ENCODE assay signal across 21 mouse cellular contexts in genomic region chr11:73094231-73094995, GRCm38 (mm10). TPM values are rescaled to one million over a fixed set of nuclear protein-coding genes. Genes with fewer than 3 reads are reported as not detected.
DNase-seq lines count a peak whose midpoint lies in the region; ATAC-seq and TF ChIP-seq lines count a peak whose summit lies in the region.
"Had no signal": no experiment of that assay in that cellular context is flagged by ENCODE, and none has a peak within 500 bp of the region (broad histone marks: within the 10 kb centered on the region; RNA-seq: fewer than 3 reads in every experiment).

No protein-coding gene starts in this region.

- peak; percentile 47 for ATAC-seq in megakaryocyte, adult 5-6 weeks (ENCODE audit: poor library complexity, severe bottlenecking)
- no peak; the same call in 1 of the 2 replicates for ATAC-seq in monocyte, adult 5-6 weeks (replicated peaks; ENCODE audit: insufficient number of reproducible peaks, low FRiP score, low TSS enrichment, poor library complexity, severe bottlenecking)
- ATAC-seq: midbrain, embryonic 13.5 days had no signal

- DNase-seq in spleen, adult 2 months (ENCODE audit: low read depth in 1 of 2, low spot score in 2 of 2): peak; percentile 5 to 7
- DNase-seq in spleen, postnatal 10 days (ENCODE audit: low spot score in 2 of 2): no peak
- DNase-seq in CD8-positive naive resting alpha-beta T cell, adult 2 months (ENCODE audit: low read depth in 2 of 2, low spot score in 2 of 2): peak; percentile 63 to 67
- DNase-seq in thymus, postnatal 25 days: peak; percentile 46
- no peak for DNase-seq in layer of hippocampus, postnatal 10 days (ENCODE audit: low spot score in 2 of 2)
- no peak for DNase-seq in kidney, adult 11 months
- DNase-seq: adrenal gland, postnatal 25 days; cerebellum, adult 18-20 months; gastrocnemius, postnatal 10 days; kidney, postnatal 36 days; lung, embryonic 14.5 days had no signal

- no peaks in the 10 kb centered on the region for H3K36me3 ChIP-seq in spleen, adult 2 months (ENCODE audit: control insufficient read depth, insufficient read depth, low read length)
- H3K36me3 ChIP-seq: forebrain, embryonic 12.5 days; G1E; hindbrain, embryonic 12.5 days; limb, embryonic 10.5 days; midbrain, embryonic 13.5 days had no signal

- no peaks in the 10 kb centered on the region; the same call in 1 of the 2 replicates for H3K4me1 ChIP-seq in spleen, adult 2 months (ENCODE audit: control insufficient read depth, insufficient read depth, insufficient read length)
- H3K4me1 ChIP-seq: forebrain, embryonic 12.5 days; hindbrain, embryonic 12.5 days; limb, embryonic 10.5 days; midbrain, embryonic 13.5 days had no signal

- H3K4me3 ChIP-seq in spleen, adult 2 months (ENCODE audit: extremely low read depth, insufficient read depth, insufficient read length): no peak overlapping the region
- H3K4me3 ChIP-seq: forebrain, embryonic 12.5 days; hindbrain, embryonic 12.5 days; left cerebral cortex, adult 2 months; limb, embryonic 10.5 days; midbrain, embryonic 13.5 days; myocyte had no signal

- no peak for TF ChIP-seq CTCF in spleen, adult 2 months (IDR thresholded peaks at IDR 0.05; ENCODE audit: extremely low read depth, insufficient read depth, insufficient read length, insufficient replicate concordance)

- WGBS in spleen, adult 2 months: 46% methylated on average over 11 of the region's 11 CpGs

- no peak for TF ChIP-seq POLR2A in spleen, adult 2 months (IDR thresholded peaks at IDR 0.05; ENCODE audit: low read depth, low read length)

- H3K27me3 ChIP-seq in spleen, adult 2 months (ENCODE audit: control insufficient read depth, insufficient read depth, low read length): no peaks in the 10 kb centered on the region
- H3K27me3 ChIP-seq: forebrain, embryonic 12.5 days; hindbrain, embryonic 12.5 days; midbrain, embryonic 13.5 days had no signal

- H3K27ac ChIP-seq in spleen, adult 2 months (ENCODE audit: insufficient read depth, low read length): no peak overlapping the region
- H3K27ac ChIP-seq: forebrain, embryonic 12.5 days; hindbrain, embryonic 12.5 days; left cerebral cortex, adult 2 months; limb, embryonic 10.5 days; macrophage; midbrain, embryonic 13.5 days had no signal

RNA-seq across cellular contexts. Expression of gene Itgae, which starts 4.0 kb away (rescaled TPM):
- polyA plus RNA-seq in spleen, adult 2 months (2012; rRNA removed): 5.0 and 5.1 TPM in 2 replicates
- 0.09 and 0.22 TPM in 2 replicates for total RNA-seq in megakaryocyte, adult 5-6 weeks (2015)
- total RNA-seq in megakaryocyte, adult 5-6 weeks (2017): 0.04 and 0.15 TPM in 2 replicates
- under 1 TPM; 0.11 to 0.32 TPM for total RNA-seq in layer of hippocampus, postnatal 10 days (2021)
- total RNA-seq in monocyte, adult 5-6 weeks (2017): 1.7 to 2.4 TPM (median 1.8 TPM) in 3 replicates
- total RNA-seq: left cerebral cortex, adult 2 months had no signal

RNA-seq across cellular contexts. Expression of gene Haspin, which starts 43.7 kb away (rescaled TPM):
- 2.2 and 2.5 TPM in 2 replicates for polyA plus RNA-seq in spleen, adult 2 months (2012; rRNA removed)
- total RNA-seq in megakaryocyte, adult 5-6 weeks (2015): 14.9 and 15.1 TPM in 2 replicates
- total RNA-seq in megakaryocyte, adult 5-6 weeks (2017): 19.2 and 21.8 TPM in 2 replicates
- 1 to 10 TPM; 1.2 to 1.7 TPM for total RNA-seq in layer of hippocampus, postnatal 10 days (2021)
- 6.3 to 16.9 TPM (median 6.5 TPM) in 3 replicates for total RNA-seq in monocyte, adult 5-6 weeks (2017)

RNA-seq across cellular contexts. Expression of gene Ncbp3, which starts 46.8 kb away (rescaled TPM):
- polyA plus RNA-seq in spleen, adult 2 months (2012; rRNA removed): 1.8 and 2.0 TPM in 2 replicates
- total RNA-seq in megakaryocyte, adult 5-6 weeks (2015): 8.1 and 8.9 TPM in 2 replicates
- total RNA-seq in megakaryocyte, adult 5-6 weeks (2017): 11.4 and 12.3 TPM in 2 replicates
- 1 to 10 TPM; 9.5 to 10.0 TPM for total RNA-seq in layer of hippocampus, postnatal 10 days (2021)
- 11.5 to 18.1 TPM (median 14.0 TPM) in 3 replicates for total RNA-seq in monocyte, adult 5-6 weeks (2017)

Comparison
In these comparisons a context has a peak if more than half of its experiments do, and no peak if none do; other contexts are left out.
1. DNase-seq: peak in spleen, adult 2 months (2 of 2), CD8-positive naive resting alpha-beta T cell, adult 2 months (2 of 2) and thymus, postnatal 25 days (single experiment); none in spleen, postnatal 10 days (0 of 2), layer of hippocampus, postnatal 10 days (0 of 2) and kidney, adult 11 months (single experiment).